Mouse (Mus musculus) thymus, adult 2 months (tissue): ENCODE measurements around the gene Sh3d19.

Experiments
- CTCF ChIP-seq: fragments of 200-500 bp; IDR thresholded peaks from 2 replicates; pipeline ENCODE4 v1.5.1; 2012; ENCODE audit warnings: mild to moderate bottlenecking, control low read depth, low read length, moderate library complexity, borderline replicate concordance; ENCODE audit not compliant: control insufficient read depth, poor library complexity, insufficient read depth; ENCODE audit errors: extremely low read depth
- POLR2A ChIP-seq: fragments of 200-500 bp; IDR thresholded peaks from 2 replicates; pipeline ENCODE4 v1.6.1; 2012; ENCODE audit warnings: mild to moderate bottlenecking, low read length, control low read depth, moderate library complexity; ENCODE audit not compliant: control insufficient read depth, poor library complexity, insufficient read depth; ENCODE audit errors: extremely low read depth

DNA sequence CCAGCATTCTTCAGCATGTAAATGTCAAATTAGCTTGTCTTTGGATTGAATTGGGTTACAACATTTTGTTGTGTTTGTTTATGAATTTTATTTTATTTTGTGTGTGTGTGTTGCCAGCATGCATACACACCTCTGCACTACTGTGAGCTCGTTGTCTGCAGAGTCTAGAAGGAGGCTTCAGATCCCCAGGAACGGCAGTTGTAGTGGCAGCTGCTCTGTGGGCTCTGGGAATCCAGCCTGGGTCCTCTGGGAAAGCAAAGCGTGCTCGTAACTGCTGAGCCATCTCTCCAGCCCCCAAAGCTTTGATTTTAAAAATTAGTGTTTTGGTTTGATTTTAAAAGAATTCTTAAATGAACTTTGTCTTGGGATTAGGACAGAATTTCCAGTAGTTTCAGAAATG lies 50.7 kb downstream of the Sh3d19 start:
- TF ChIP-seq CTCF (no peak), POLR2A (no peak)
